Mouse (Mus musculus) embryonic fibroblast, embryonic 13.5 days (primary cell): ENCODE measurements at regions not wholly inside any gene's neighbourhood (a gene's known extent, or its start where the extent isn't known, plus 50 kb on each side); places are given as distances from the start of the nearest gene placed in this dataset.

Source experiments
- CTCF ChIP-seq: IDR thresholded peaks from 2 replicates; pipeline ENCODE4 v1.5.1; 2011; ENCODE audit warnings: mild to moderate bottlenecking, control low read depth, low read length, moderate library complexity, borderline replicate concordance; ENCODE audit not compliant: insufficient read depth
- POLR2A ChIP-seq: IDR thresholded peaks from 2 replicates; pipeline ENCODE4 v1.6.1; 2011; ENCODE audit warnings: low read depth, mild to moderate bottlenecking, control low read depth, low read length, moderate library complexity

GRCm38 (mm10) chr2:159250993-159251665 is 456.5 kb downstream of the Dhx35 start:
- TF ChIP-seq POLR2A (no peak), CTCF (no peak)
